Comparison of ENCODE assay signal across 17 mouse cellular contexts in genomic region chr6:6850324-6851060, GRCm38 (mm10). TPM values are rescaled to one million over a fixed set of nuclear protein-coding genes. Genes with fewer than 3 reads are reported as not detected.
DNase-seq lines count a peak whose midpoint lies in the region; ATAC-seq and TF ChIP-seq lines count a peak whose summit lies in the region.
"Had no signal": no experiment of that assay in that cellular context is flagged by ENCODE, and none has a peak within 500 bp of the region (broad histone marks: within the 10 kb centered on the region; RNA-seq: fewer than 3 reads in every experiment).

No protein-coding gene starts in this region.

- peaks cover 11% of the 10 kb centered on the region for H3K4me1 ChIP-seq in forebrain, embryonic 10.5 days
- no peaks in the 10 kb centered on the region for H3K4me1 ChIP-seq in forebrain, embryonic 11.5 days (replicated peaks; ENCODE audit: control insufficient read depth, insufficient read depth, low read length)
- H3K4me1 ChIP-seq in limb, embryonic 11.5 days (ENCODE audit: control insufficient read depth, insufficient read depth, low read length) = peaks cover 2% of the 10 kb centered on the region; the same call in 1 of the 2 replicates
- peaks cover 13% of the 10 kb centered on the region for H3K4me1 ChIP-seq in limb, embryonic 10.5 days
- H3K4me1 ChIP-seq in forebrain, postnatal 0 days (ENCODE audit: insufficient read depth) = 0 out of 2 replicates have a peak, but pooled peaks cover 5% of the 10 kb centered on the region
- H3K4me1 ChIP-seq in neural tube, embryonic 11.5 days (ENCODE audit: control insufficient read depth, insufficient read depth, low read length) = no peaks in the 10 kb centered on the region

- no peak for ATAC-seq in forebrain, embryonic 11.5 days (replicated peaks; ENCODE audit: low FRiP score)
- no peak for ATAC-seq in limb, embryonic 11.5 days (ENCODE audit: insufficient number of reproducible peaks, low FRiP score, low TSS enrichment, low read depth)
- peak; percentile 11; the same call in 1 of the 2 replicates for ATAC-seq in forebrain, postnatal 0 days
- ATAC-seq in neural tube, embryonic 11.5 days (ENCODE audit: insufficient read depth, low FRiP score, low TSS enrichment) = no peak
- ATAC-seq: Patski had no signal

- peak; percentile 37 for DNase-seq in forebrain, embryonic 10.5 days (ENCODE audit: extremely low spot score, low spot score)
- DNase-seq in forebrain, embryonic 11.5 days (ENCODE audit: low spot score) = no peak
- DNase-seq in limb, embryonic 11.5 days (ENCODE audit: low spot score) = peak; percentile 62
- no peak for DNase-seq in limb, embryonic 10.5 days (ENCODE audit: low spot score)
- peak; percentile 56 for DNase-seq in forebrain, postnatal 0 days
- DNase-seq in neural tube, embryonic 11.5 days (ENCODE audit: low spot score) = peak; percentile 57
- DNase-seq in layer of hippocampus, adult 2 months (ENCODE audit: low spot score in 2 of 2) = no peak
- no peak for DNase-seq in ovary, postnatal 14 days (ENCODE audit: low spot score)
- DNase-seq: cerebellum, adult 11-12 months; gastrocnemius, postnatal 36 days; heart, postnatal 36 days; kidney, adult 11 months; kidney, postnatal 14 days; lung, adult 18-20 months had no signal

- TF ChIP-seq CTCF in forebrain, postnatal 0 days (IDR thresholded peaks at IDR 0.05; ENCODE audit: low read depth) = no peak
- no peak for TF ChIP-seq CTCF in layer of hippocampus, adult 2 months (conservative IDR thresholded peaks at IDR 0.05)

- 1% methylated on average over 26 of the region's 26 CpGs for WGBS in forebrain, embryonic 10.5 days
- under 1% methylated on average over 26 of the region's 26 CpGs for WGBS in forebrain, embryonic 11.5 days
- 1% methylated on average over 26 of the region's 26 CpGs for WGBS in limb, embryonic 11.5 days
- under 1% methylated on average over 26 of the region's 26 CpGs for WGBS in limb, embryonic 10.5 days
- 3% methylated on average over 26 of the region's 26 CpGs for WGBS in forebrain, postnatal 0 days
- WGBS in neural tube, embryonic 11.5 days = 3% methylated on average over 26 of the region's 26 CpGs

- H3K36me3 ChIP-seq in forebrain, embryonic 10.5 days (replicated peaks) = no peaks in the 10 kb centered on the region
- no peaks in the 10 kb centered on the region for H3K36me3 ChIP-seq in forebrain, embryonic 11.5 days (ENCODE audit: control insufficient read depth, insufficient read depth, low read length)
- no peaks in the 10 kb centered on the region for H3K36me3 ChIP-seq in limb, embryonic 11.5 days (ENCODE audit: control insufficient read depth, insufficient read depth, low read length)
- H3K36me3 ChIP-seq in limb, embryonic 10.5 days = no peaks in the 10 kb centered on the region
- no peaks in the 10 kb centered on the region for H3K36me3 ChIP-seq in forebrain, postnatal 0 days (ENCODE audit: insufficient read depth)
- no peaks in the 10 kb centered on the region for H3K36me3 ChIP-seq in neural tube, embryonic 11.5 days (ENCODE audit: control insufficient read depth, insufficient read depth, low read length)
- H3K36me3 ChIP-seq: limb, embryonic 15.5 days had no signal

- no peak overlapping the region for H3K4me3 ChIP-seq in forebrain, embryonic 10.5 days
- H3K4me3 ChIP-seq in forebrain, embryonic 11.5 days (ENCODE audit: low read depth, low read length) = no peak overlapping the region
- H3K4me3 ChIP-seq in limb, embryonic 11.5 days (ENCODE audit: low read depth, low read length) = no peak overlapping the region
- no peak overlapping the region for H3K4me3 ChIP-seq in limb, embryonic 10.5 days
- peak overlapping the region; percentile 19 for H3K4me3 ChIP-seq in forebrain, postnatal 0 days (ENCODE audit: low read depth, low read length)
- H3K4me3 ChIP-seq in neural tube, embryonic 11.5 days (ENCODE audit: low read depth, low read length) = no peak overlapping the region
- H3K4me3 ChIP-seq in layer of hippocampus, adult 2 months = no peak overlapping the region
- H3K4me3 ChIP-seq: limb, embryonic 15.5 days had no signal

- H3K9me3 ChIP-seq in forebrain, embryonic 10.5 days = no peaks in the 10 kb centered on the region
- no peaks in the 10 kb centered on the region for H3K9me3 ChIP-seq in forebrain, embryonic 11.5 days (ENCODE audit: control insufficient read depth, low read length)
- no peaks in the 10 kb centered on the region for H3K9me3 ChIP-seq in limb, embryonic 11.5 days (ENCODE audit: control insufficient read depth, low read length)
- H3K9me3 ChIP-seq in limb, embryonic 10.5 days (replicated peaks) = no peaks in the 10 kb centered on the region
- H3K9me3 ChIP-seq in forebrain, postnatal 0 days (ENCODE audit: low read length) = no peaks in the 10 kb centered on the region
- no peaks in the 10 kb centered on the region for H3K9me3 ChIP-seq in neural tube, embryonic 11.5 days (ENCODE audit: control insufficient read depth, low read length)
- H3K9me3 ChIP-seq: limb, embryonic 15.5 days had no signal

- H3K9ac ChIP-seq in forebrain, embryonic 11.5 days (ENCODE audit: low read length) = no peak overlapping the region
- no peak overlapping the region for H3K9ac ChIP-seq in limb, embryonic 11.5 days (ENCODE audit: low read length)
- 0 out of 2 replicates have a peak overlapping the region, but pooled peaks have one; percentile 2 for H3K9ac ChIP-seq in forebrain, postnatal 0 days
- no peak overlapping the region for H3K9ac ChIP-seq in neural tube, embryonic 11.5 days (ENCODE audit: low read length)
- H3K9ac ChIP-seq: limb, embryonic 15.5 days had no signal

- no peak overlapping the region for H3K27ac ChIP-seq in forebrain, embryonic 10.5 days
- H3K27ac ChIP-seq in forebrain, embryonic 11.5 days (ENCODE audit: low read depth, low read length) = no peak overlapping the region
- H3K27ac ChIP-seq in limb, embryonic 11.5 days (replicated peaks; ENCODE audit: low read depth, low read length) = no peak overlapping the region
- no peak overlapping the region for H3K27ac ChIP-seq in limb, embryonic 10.5 days
- H3K27ac ChIP-seq in forebrain, postnatal 0 days (ENCODE audit: low read depth, low read length) = peak overlapping the region; percentile 77
- H3K27ac ChIP-seq in neural tube, embryonic 11.5 days (ENCODE audit: low read depth, low read length) = no peak overlapping the region
- H3K27ac ChIP-seq in layer of hippocampus, adult 2 months = no peak overlapping the region
- H3K27ac ChIP-seq: limb, embryonic 15.5 days had no signal

- H3K27me3 ChIP-seq in forebrain, embryonic 10.5 days (ENCODE audit: poor library complexity, severe bottlenecking) = peaks cover 100% of the 10 kb centered on the region
- peaks cover 77% of the 10 kb centered on the region for H3K27me3 ChIP-seq in forebrain, embryonic 11.5 days (ENCODE audit: control insufficient read depth, insufficient read depth, low read length)
- peaks cover 67% of the 10 kb centered on the region for H3K27me3 ChIP-seq in limb, embryonic 11.5 days (ENCODE audit: control insufficient read depth, insufficient read depth, low read length)
- H3K27me3 ChIP-seq in limb, embryonic 10.5 days (ENCODE audit: low read depth, poor library complexity, severe bottlenecking) = peaks cover 98% of the 10 kb centered on the region
- peaks cover 41% of the 10 kb centered on the region for H3K27me3 ChIP-seq in forebrain, postnatal 0 days (ENCODE audit: insufficient read depth, low read length)
- H3K27me3 ChIP-seq in neural tube, embryonic 11.5 days (ENCODE audit: control insufficient read depth, insufficient read depth, low read length) = peaks cover 83% of the 10 kb centered on the region

- H3K4me2 ChIP-seq in forebrain, embryonic 11.5 days (ENCODE audit: low read depth, low read length, severe bottlenecking) = no peak overlapping the region
- H3K4me2 ChIP-seq in limb, embryonic 11.5 days (ENCODE audit: low read depth, severe bottlenecking) = no peak overlapping the region
- peak overlapping the region; percentile 43 for H3K4me2 ChIP-seq in forebrain, postnatal 0 days (ENCODE audit: low read depth)
- H3K4me2 ChIP-seq in neural tube, embryonic 11.5 days (ENCODE audit: low read depth) = no peak overlapping the region
- H3K4me2 ChIP-seq: limb, embryonic 15.5 days had no signal

RNA-seq across cellular contexts. Expression of gene Dlx6, which starts 12.6 kb away (rescaled TPM):
- polyA plus RNA-seq in forebrain, embryonic 10.5 days (2016; fragmentation: Nextera tagmentation; extraction: Ambion mirVana) = 0.95 and 1.1 TPM in 2 replicates
- 4.5 and 7.3 TPM in 2 replicates for polyA plus RNA-seq in forebrain, embryonic 11.5 days (2014; fragmentation: Nextera tagmentation; extraction: Ambion mirVana)
- polyA plus RNA-seq in limb, embryonic 11.5 days (2014; fragmentation: Nextera tagmentation; extraction: Ambion mirVana) = 0.36 and 0.89 TPM in 2 replicates
- polyA plus RNA-seq in limb, embryonic 10.5 days (2016; fragmentation: Nextera tagmentation; extraction: Ambion mirVana) = 0.41 and 0.60 TPM in 2 replicates
- 19.7 and 28.9 TPM in 2 replicates for total RNA-seq in forebrain, postnatal 0 days (2014; rRNA removed)
- 3.7 and 4.9 TPM in 2 replicates for polyA plus RNA-seq in forebrain, postnatal 0 days (2015; fragmentation: Nextera tagmentation; extraction: Ambion mirVana)
- not detected in 2 replicates for polyA plus RNA-seq in neural tube, embryonic 11.5 days (2014; fragmentation: Nextera tagmentation; extraction: Ambion mirVana)
- 1 to 10 TPM; 7.5 to 8.5 TPM for total RNA-seq in layer of hippocampus, adult 2 months (2021)
- total RNA-seq: gastrocnemius, postnatal 36 days; heart, postnatal 36 days had no signal
- polyA plus RNA-seq: urinary bladder, adult 2 months had no signal

RNA-seq across cellular contexts. Expression of gene Dlx5, which starts 31.4 kb away (rescaled TPM):
- 17.5 and 18.5 TPM in 2 replicates for polyA plus RNA-seq in forebrain, embryonic 10.5 days (2016; fragmentation: Nextera tagmentation; extraction: Ambion mirVana)
- 45.5 and 47.7 TPM in 2 replicates for polyA plus RNA-seq in forebrain, embryonic 11.5 days (2014; fragmentation: Nextera tagmentation; extraction: Ambion mirVana)
- polyA plus RNA-seq in limb, embryonic 11.5 days (2014; fragmentation: Nextera tagmentation; extraction: Ambion mirVana) = 15.5 and 16.3 TPM in 2 replicates
- 9.3 and 10.8 TPM in 2 replicates for polyA plus RNA-seq in limb, embryonic 10.5 days (2016; fragmentation: Nextera tagmentation; extraction: Ambion mirVana)
- 6.5 and 12.9 TPM in 2 replicates for total RNA-seq in forebrain, postnatal 0 days (2014; rRNA removed)
- polyA plus RNA-seq in forebrain, postnatal 0 days (2015; fragmentation: Nextera tagmentation; extraction: Ambion mirVana) = 47.2 and 51.3 TPM in 2 replicates
- 0.74 and 0.97 TPM in 2 replicates for polyA plus RNA-seq in neural tube, embryonic 11.5 days (2014; fragmentation: Nextera tagmentation; extraction: Ambion mirVana)
- 1 to 10 TPM; 4.3 to 6.1 TPM for total RNA-seq in layer of hippocampus, adult 2 months (2021)
- total RNA-seq: gastrocnemius, postnatal 36 days had no signal
- polyA plus RNA-seq: urinary bladder, adult 2 months had no signal

Comparison
In these comparisons a context has a peak if more than half of its experiments do, and no peak if none do; other contexts are left out.
1. DNase-seq: peak in forebrain, embryonic 10.5 days (single experiment), limb, embryonic 11.5 days (single experiment), forebrain, postnatal 0 days (single experiment) and neural tube, embryonic 11.5 days (single experiment); none in forebrain, embryonic 11.5 days (single experiment), limb, embryonic 10.5 days (single experiment), layer of hippocampus, adult 2 months (0 of 2) and ovary, postnatal 14 days (single experiment).